Mouse (Mus musculus): ENCODE measurements around the gene Fgfr2. TPM values are rescaled to one million over a fixed set of nuclear protein-coding genes. Genes with fewer than 3 reads are reported as not detected.

Gene Fgfr2
- total RNA-seq, 2 experiments from 2014 or later, result 35.8 to 40.8 TPM

DNA sequence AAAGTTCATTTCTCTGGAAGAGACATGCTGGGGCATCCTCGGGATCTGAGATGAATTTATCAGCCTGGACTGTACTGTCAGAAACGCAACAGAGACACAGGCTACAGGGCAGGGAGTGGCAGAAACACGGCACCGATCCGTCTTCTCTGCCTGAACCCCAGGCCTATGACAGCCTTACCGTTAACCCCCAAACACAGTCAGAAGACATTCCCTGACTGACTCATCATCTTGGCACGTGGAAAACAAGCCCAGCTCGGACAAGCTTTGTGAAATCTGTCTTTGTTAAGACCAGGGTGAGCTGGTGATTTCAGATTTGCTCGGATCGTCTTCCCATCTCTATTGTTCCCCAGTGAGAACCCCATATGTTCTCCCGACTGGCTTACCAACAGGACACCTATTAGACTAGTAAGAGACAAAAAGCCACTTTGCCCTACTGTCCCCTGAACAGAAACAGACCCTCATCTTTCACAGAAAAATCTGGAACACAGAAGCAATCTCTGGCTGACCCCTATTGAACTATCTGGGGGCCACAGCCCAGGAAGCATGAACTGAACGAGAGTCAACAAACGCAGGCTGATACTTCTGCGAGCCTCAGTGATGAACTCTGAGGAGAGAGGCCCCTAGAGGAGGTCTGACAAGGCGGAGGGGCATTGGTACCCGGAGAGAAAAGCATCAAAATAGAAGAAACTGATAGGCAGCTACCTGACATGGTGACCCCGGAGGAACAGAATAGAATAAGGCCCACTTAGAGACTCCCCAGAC, 750.2 kb downstream of the Fgfr2 start:
- intact Hi-C loops (cut with DNase I), result no loop called here

DNA sequence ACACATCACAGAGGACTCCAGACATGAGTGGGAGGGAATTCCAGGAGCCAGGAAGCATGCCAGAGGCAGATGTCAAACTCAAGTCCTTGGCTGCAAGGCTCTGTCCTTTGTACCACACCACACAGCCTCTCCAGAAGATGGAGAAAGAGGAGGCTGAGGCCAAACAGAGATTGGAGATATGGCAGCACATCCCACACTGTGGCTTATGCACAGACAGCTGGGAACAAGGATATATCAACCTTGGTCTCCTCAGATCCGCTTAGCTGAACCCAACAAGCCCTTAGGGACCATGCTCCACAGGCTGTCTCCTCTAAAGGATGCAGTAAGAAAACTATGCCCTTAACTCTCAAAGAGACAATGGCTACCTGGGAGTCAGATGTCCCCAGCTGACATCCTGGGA, 751.3 kb downstream of the Fgfr2 start:
- intact Hi-C loops (cut with DNase I), result no loop called here
- DNase-seq, result no peak

More for the DNA sequence above, 750.2 kb downstream of the Fgfr2 start:
- no peak for DNase-seq

DNA sequence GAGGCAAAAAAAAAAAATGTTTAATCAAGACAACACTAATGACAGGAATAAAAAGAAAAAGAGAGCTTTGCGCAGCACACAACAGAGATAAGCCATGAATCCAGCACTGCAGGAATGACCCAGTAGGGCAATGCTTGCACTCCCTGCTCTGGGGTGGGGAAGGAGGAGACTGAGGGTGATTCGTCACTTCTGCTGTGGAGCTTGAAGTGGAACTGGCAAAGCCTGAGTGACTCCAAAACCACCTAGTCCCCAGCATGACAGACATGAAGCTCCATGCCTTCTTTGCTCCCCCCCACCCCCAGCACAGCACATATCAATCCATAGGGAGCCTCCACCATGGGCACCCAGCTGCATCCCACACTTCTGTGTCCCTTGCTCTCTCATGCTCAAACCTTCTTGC, 753.4 kb downstream of the Fgfr2 start:
- intact Hi-C loops (cut with DNase I), result loop anchor here (5.0 kb wide), 1 partner anchor 52 kb away; the partner anchor contains the start of gene Chst15

DNA sequence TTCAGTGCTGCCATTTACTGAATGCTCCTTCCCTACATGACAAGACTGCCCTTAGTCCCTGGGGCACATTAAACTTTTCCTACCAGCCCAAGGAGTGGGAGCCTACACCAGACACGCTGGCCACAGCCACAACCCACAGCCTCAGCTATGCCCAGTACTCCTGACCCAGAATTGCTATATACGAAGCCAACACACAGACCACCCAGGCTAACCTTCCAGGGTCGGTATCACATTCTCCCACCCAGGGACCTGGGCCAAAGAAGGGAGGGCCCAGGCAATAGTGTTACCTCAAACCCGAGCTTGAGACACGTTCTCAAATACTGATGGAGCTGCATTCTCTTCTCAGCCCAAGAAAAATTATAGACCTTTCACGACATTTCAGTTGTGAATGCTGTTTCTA, 754.3 kb downstream of the Fgfr2 start:
- DNase-seq, result no peak
- intact Hi-C loops (cut with DNase I), result loop anchor here (5.0 kb wide), 1 partner anchor 52 kb away; the partner anchor contains the start of gene Chst15

More for the DNA sequence above, 753.4 kb downstream of the Fgfr2 start:
- no peak for DNase-seq

DNA sequence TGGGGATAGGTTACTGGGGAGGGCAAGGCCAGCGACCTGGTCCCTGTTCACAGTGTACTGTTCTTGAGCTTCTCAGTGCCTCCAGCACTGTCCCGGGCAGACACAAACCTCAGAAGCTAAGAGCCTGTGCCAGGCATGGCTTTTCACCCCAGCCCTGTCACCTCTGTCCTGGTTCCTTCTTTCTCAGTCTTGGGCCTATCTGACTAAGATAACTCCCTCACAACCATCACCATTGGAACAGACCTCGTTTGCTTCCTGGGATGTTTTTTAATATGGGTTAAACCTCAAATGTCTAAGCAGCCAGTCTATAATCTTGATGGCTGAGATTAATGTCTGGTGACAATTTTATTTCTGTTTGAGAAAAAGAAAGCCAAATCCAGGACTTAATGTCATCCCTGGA, 755.8 kb downstream of the Fgfr2 start:
- no peak for DNase-seq
- intact Hi-C loops (cut with DNase I), result loop anchor here (5.0 kb wide), 1 partner anchor 50 kb away; the partner anchor contains the start of gene Chst15

DNA sequence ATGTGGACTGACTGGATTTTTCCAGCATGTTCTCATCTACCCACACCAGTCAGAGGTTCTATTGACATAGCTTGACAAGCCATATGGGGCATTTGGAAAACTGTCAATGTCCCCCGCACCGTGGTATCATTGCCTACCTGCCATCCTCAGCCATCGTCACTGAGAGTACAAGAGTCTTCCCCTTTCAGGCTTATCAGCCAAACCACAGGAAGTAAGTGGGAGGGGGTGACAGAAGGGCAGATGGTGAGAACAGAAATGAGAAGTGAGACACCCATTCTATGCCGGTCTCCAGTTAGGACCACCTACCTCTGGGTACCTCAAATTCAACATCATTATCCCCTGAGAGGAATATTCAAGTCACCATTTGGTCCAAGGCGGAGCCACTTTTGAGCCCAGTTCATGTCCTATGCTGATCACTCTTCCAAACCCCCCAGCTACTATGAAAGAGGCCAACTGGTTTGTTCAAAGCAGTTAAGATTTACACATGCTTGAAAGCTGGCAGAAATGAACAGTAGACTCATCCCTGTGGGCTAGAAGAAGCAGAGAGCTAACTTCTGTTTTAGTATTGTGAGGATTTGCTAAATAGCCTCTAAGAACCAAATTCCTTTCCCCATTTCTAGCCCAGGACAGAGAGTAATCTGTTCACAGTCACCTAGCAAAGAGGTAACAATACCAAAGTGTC, 757.3 kb downstream of the Fgfr2 start:
- intact Hi-C loops (cut with DNase I), result loop anchor here (5.0 kb wide), 1 partner anchor 49 kb away; the partner anchor contains the start of gene Chst15
- DNase-seq, result no peak

DNA sequence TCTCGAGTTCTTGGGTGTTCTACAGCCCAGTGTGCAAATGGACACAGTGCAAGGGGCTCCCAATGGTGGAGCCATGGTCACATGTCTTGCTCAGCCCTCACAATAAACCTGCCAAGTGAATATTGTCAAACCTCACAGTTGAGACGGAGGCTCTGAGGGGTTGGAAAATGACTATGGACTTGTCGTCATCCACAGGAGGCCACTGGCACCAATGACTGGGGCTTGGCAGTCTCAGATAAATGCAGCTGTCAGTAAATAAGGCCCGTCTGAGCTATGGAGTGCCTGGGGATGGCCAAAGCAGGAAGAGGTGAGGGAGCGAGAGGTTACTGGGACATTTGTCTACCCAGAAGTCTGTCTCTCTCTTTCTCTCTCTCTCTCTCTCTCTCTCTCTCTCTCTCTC, 758.0 kb downstream of the Fgfr2 start:
- DNase-seq, result no peak
- intact Hi-C loops (cut with DNase I), result loop anchor here (5.0 kb wide), 1 partner anchor 48 kb away; the partner anchor contains the start of gene Chst15

DNA sequence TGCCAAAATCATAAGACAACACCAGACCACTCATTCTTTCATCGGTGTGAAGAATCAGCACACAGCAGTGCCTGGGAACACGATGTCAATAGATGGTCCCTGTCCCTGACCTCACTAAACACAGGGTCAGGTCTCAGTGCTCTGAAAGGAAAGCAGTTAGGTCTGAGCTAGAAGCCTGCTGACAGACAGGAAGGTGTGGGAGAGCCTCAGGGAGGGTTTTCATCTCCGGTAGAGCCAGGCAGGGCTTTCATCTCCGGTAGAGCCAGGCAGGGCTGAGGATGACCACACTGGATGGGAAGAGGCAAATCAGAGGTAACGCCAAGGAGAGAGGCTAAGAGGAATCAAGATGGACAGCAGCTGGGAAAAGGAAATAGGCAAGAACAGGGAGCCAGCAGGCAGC, 758.6 kb downstream of the Fgfr2 start:
- intact Hi-C loops (cut with DNase I), result no loop called here
- DNase-seq, result no peak

DNA sequence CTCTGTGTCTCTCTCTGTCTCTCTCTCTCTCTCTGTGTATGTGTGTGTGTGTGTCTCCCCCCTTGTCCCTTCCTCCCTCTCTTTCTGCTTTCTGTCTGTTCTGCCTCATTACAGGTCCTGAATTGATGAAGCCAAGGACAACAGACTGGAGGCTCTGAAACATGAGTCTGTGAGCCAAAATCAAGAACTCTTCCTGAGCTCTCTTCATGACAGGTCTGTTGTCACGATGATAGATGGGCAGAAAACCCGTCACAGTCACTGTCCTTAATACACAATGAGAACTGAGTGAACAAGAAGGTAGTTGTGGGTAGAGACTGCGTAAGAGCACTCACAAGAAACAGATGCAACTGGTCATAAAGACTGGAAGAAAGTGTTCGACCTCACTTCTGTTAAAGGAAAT, 762.8 kb downstream of the Fgfr2 start:
- DNase-seq, result no peak

DNA sequence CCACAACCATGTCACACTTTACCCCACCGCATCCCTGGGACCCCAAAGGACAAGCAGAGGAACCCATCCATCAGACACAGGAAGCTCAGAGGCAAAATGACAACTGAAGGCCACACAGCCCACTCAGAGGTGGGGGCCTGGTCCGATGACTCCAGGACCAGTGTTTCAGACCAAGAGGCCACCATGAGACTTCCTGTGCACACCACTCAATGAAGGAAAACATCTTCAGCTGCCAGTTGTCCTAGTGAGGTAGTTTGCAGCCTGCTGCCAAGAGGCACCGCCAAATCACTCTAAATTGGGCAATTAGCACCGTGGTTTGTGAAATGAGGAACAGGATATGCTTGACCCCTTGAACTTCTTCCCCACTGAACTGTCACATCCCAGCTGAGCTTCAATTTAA, 764.4 kb downstream of the Fgfr2 start:
- DNase-seq, result no peak
- intact Hi-C loops (cut with DNase I), result no loop called here

More for the DNA sequence above, 762.8 kb downstream of the Fgfr2 start:
- intact Hi-C loops (cut with DNase I), result no loop called here

DNA sequence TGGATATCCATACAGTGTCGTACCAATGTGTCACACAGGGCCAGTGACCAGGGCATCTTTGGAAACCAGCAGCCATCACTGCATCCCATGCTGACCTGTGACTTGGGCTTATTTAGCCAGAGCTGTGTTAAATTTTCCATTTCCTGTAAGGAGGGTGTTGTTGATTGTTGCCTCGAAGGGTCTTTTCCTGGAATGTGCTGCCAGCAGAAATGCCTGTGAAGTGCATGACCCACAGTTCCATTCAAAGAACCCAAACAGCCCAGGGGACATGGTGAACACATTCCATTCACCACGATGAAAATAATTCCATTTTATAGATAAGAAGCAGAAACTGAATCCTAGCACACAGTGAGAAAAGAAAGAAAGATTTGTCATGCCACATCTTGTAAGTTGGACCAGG, 764.9 kb downstream of the Fgfr2 start:
- intact Hi-C loops (cut with DNase I), result no loop called here

DNA sequence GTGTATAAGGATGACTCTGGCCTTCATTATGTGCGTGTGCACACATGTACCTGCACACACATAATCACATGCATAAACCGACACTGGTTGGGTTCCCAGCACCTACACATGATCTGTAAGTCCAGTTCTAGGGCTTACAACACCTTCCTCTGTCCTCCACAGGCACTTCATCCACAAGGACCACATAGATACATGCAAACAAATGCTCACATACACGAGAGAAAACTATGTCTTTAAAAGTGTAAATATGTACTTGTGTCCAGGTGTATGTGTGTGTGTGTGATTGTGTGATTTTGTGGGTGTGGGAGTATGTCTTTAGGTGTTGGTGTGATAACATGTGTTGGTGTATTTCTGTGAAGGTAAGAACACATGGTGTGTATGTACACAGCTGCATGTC, 765.3 kb downstream of the Fgfr2 start:
- DNase-seq, result no peak
- intact Hi-C loops (cut with DNase I), result no loop called here

More for the DNA sequence above, 764.9 kb downstream of the Fgfr2 start:
- no peak for DNase-seq

DNA sequence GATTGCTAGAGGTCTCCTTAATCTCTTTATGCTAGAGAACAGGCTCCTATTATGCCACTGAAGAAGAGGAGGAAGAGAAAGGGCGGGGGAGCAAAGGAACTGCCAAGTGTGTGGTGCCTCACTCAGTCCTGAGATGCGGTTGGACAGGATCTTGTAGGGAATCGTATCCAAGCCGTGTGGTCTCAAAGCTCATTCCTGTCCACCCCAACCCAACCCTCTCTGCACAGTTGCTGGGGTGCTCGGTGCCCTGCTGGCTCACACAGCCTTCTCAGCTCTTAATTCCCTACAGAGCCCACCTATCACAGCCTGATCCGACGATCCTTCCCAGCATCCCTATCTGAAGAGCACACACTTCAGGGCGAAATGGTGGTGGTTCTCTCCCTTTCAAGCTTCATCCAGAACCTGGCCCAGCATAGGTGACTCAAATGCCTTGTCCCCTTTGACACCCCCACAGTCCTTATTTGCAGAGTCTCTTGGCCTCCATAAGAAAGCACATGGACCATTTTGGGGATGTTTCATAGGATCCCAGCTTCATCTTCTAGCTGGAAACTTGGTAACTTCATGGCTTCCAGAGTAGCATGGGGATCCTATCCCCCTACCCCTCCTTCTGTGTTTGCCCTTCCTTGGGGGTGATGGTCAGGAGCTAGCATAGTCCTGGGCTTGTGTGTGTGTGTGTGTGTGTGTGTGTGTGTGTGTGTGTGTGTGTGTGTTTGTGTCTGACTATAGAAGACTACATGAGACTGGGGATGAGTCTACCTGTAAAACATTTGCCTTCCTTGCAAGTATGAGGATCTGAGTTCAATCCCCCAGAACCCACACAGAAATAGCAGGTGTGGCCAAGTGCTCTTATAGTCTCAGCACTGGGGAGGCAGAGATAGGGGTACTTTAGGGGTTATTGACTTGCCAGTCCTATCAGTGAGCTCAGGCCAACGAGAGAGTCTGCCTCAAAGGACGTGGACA, 766.0 kb downstream of the Fgfr2 start:
- DNase-seq, result no peak
- intact Hi-C loops (cut with DNase I), result no loop called here

DNA sequence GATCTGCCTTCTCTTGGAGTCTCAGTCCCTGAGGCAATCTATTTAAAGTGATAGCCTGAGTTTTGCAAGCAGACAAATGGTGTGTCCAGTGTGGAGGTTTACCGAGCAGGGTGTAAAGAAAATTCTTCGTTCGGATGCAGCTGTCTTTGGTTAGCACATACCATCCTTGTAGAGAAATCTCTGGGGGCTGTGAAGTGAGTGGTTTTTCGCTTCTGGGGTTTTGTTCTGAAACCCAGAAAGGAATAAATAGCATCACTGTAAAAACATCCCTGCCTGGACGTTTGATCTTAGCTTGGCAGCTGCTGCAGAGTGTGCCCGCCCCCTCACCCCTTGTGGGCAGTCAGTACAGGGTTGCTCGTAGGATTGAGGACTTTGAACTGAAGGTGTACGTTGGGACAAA, 767.0 kb downstream of the Fgfr2 start:
- intact Hi-C loops (cut with DNase I), result no loop called here
- no peak for DNase-seq

DNA sequence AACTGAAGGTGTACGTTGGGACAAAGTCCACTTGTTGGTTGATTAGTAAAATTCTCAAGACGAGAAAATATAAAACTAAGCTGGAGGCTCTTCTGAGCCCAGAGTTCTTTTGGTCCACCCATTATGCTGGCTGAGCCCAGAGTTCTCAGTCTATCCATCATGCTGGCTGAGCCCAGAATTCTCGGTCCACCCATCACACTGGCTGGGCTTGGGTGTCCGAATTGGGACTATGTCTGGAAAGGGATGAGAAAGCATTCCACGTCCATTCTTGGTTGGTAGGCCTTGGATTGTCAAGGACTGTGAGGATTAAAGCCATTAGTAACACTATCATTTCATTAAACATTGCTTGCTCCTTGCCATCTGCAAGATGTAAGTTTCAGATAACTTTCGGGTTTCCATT, 767.4 kb downstream of the Fgfr2 start:
- intact Hi-C loops (cut with DNase I), result no loop called here
- no peak for DNase-seq

DNA sequence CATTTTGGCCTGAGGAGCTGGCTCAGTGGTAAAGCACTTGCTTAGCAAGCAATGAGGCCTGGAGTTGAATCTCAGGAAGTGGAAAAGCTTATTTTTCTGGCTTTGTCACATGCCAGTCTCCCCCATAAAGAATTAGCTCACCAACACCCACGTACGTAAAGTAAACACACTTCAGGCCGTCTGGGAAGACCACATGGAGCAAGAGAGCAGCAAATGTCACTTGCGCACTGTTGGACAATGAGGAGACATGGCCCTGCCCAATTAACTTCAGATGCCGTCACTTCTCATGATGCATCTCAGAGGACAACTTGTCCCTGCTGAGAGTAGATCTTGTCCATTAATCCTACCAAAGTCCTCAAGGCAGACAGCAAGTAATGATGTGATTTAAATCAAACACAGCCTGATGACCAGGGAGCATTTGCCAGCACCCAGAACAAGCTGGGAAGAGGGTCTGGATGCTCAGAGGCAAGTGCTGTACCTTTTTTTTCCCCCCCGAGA, 774.0 kb downstream of the Fgfr2 start:
- no peak for DNase-seq
- intact Hi-C loops (cut with DNase I), result no loop called here

DNA sequence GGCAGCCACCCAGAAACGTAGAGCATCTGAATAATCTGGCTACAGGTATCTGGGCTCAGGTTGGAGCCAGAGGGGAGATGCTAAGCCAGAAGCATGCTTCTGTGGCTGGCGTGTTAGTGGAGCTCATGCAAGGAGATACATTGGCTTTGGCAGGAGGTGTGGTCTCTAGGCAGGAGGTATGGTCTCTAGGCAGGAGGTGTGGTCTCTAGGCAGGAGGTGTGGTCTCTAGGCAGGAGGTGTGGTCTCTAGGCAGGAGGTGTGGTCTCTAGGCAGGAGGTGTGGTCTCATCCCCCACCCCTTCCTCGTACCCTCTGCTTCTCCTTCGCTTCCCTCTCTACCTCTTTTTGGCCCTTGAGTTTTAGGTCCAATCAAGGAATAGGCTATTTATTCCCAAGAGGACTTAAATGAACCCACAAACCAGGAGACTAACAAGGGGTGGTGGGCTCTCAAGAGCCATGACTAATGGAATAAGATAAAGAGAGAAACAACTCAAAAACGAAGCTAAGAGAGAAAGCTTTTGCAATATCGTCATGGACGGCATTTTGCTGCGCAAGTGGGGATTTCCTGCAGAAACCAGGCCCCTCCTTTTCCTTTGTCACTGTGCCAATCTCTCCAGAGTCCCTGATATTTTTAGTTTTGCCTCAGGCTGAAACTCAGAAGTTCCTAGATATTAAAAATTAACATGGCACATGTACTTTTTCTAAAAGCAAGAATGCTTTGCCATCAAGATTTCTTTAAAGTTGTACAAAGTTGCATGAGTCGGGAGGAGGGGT, 775.7 kb downstream of the Fgfr2 start:
- DNase-seq, result no peak
- intact Hi-C loops (cut with DNase I), result no loop called here

DNA sequence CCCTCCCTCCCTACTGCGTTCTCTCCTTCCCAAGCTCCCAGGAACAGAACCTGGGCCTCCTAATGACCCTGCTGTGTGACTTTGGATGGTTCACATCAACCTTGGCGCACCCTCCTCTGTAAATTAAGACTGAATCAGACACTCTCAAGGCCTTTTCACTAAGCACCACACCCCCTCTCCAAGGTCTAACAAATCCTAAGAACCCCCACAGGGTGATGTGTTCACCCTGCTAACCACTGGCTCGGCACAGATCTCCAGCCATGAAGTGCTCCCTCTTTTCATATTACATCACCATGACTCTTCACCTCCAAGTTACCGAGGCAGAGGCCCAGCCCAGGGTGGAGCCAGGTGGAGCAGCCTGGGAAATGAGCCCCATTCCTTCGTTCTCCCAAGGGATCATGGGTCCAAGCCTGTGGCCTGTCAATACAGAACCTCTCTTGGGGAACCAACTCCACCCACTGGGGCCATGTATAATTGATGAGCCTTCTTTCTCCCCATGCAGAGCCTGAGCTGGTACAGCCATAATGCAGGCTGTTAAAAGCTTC, 777.6 kb downstream of the Fgfr2 start:
- DNase-seq, result no peak
- intact Hi-C loops (cut with DNase I), result no loop called here

DNA sequence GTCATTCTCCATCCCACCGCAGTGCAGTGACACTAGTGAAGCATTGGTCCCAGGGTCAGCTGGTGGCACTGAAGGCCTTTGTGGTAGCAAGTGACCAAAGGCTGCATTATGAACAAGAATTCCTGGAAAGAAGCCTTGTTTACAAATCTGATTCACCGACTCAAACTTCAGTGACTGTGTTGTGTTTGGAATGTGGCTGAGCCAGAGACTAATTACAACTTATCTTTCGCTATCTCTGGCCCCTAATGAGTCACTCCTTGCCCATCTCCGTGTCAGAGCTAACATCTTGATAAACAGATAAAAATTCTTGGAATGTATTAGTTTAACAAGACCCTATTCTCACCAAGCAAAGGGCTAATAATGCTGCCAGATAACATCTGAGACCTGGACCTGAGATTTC, 778.5 kb downstream of the Fgfr2 start:
- intact Hi-C loops (cut with DNase I), result no loop called here
- DNase-seq, result no peak

DNA sequence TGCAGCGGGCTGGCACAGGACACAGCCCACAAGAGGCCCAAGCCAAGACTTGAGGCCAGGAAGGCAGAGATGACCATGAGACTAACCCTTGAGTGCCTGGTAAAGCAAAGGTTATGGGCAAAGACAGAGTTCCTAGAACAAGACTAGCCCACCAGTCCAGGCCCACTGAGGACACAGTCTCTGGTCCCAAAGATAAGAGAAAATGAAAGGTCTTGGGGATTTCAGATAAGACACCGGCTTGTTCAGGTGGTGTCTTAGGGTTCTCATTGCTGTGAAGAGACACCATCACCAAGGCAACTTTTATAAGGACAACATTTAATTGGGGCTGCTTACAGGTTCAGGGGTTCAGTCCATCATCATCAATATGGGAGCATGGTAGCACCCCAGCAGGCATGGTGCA, 779.2 kb downstream of the Fgfr2 start:
- DNase-seq, result no peak
- intact Hi-C loops (cut with DNase I), result no loop called here

All from left cerebral cortex, postnatal 4 days (tissue).